Mouse (Mus musculus) right cerebral cortex, postnatal 4 days (tissue): ENCODE data around the gene Tnk2.

Experiments used
- DNase-seq: peaks from one replicate; pipeline ENCODE4 v3.0.0-alpha.2; 2022

The Tnk2 gene

GRCm38 (mm10) chr16:32723163-32723562 lies 79.5 kb downstream of the Tnk2 start:
- no peak for DNase-seq

- DNase-seq = no peak
Measured at GRCm38 (mm10) chr16:32723767-32724166, 80.1 kb downstream of the Tnk2 start.

GRCm38 (mm10) chr16:32724259-32724658 lies 80.6 kb downstream of the Tnk2 start:
- DNase-seq = no peak

GRCm38 (mm10) chr16:32726501-32726900 lies 82.8 kb downstream of the Tnk2 start:
- DNase-seq = no peak

- no peak for DNase-seq
Measured at GRCm38 (mm10) chr16:32728240-32728639, 84.6 kb downstream of the Tnk2 start.

- DNase-seq = no peak
Measured at GRCm38 (mm10) chr16:32728730-32729129, 85.1 kb downstream of the Tnk2 start.
